Mouse (Mus musculus) megakaryocyte-erythroid progenitor cell, adult 5-6 weeks (primary cell): ENCODE measurements around the gene Pde4c. TPM values are rescaled to one million over a fixed set of nuclear protein-coding genes. Genes with fewer than 3 reads are reported as not detected.

Source experiments
- ATAC-seq: replicated peaks from 2 replicates; pipeline ENCODE4 v1.8.0; 2016; ENCODE audit warnings: mild to moderate bottlenecking, inconsistent platforms; ENCODE audit not compliant: severe bottlenecking, poor library complexity, low FRiP score, low TSS enrichment
- total RNA-seq, 2 experiments: library from RNA; stranded (forward) in 1 of 2; stranded (reverse) in 1 of 2; fragments of 200-1000, 215-1000 nt in 1 of 2; fragments of >200 nt in 1 of 2; fragmentation: Nextera tagmentation in 1 of 2; gene quantifications; 2 replicates each; pipeline ENCODE4 v1.2.3; 2014 to 2017

Pde4c gene
- total RNA-seq, 2 experiments from 2014 or later, result 0.28 TPM; not detected in 1

GRCm38 (mm10) chr8:70696019-70696885, 27.3 kb upstream of the Pde4c start:
- ATAC-seq, result no peak

GRCm38 (mm10) chr8:70696946-70697345, 26.6 kb upstream of the Pde4c start:
- no peak for ATAC-seq

- ATAC-seq, result no peak
Measured at GRCm38 (mm10) chr8:70697366-70698250, 25.9 kb upstream of the Pde4c start.

GRCm38 (mm10) chr8:70698310-70699109, 25.0 kb upstream of the Pde4c start, which contains the start of gene Jund:
Jund (plus strand) TSS chr8:70698949.
- peak; percentile 72 for ATAC-seq

- peak; percentile 6 for ATAC-seq
Measured at GRCm38 (mm10) chr8:70699116-70699833, 24.2 kb upstream of the Pde4c start.

- no peak for ATAC-seq
Measured at GRCm38 (mm10) chr8:70699834-70700554, 23.5 kb upstream of the Pde4c start.

- ATAC-seq, result peak; percentile 9
Measured at GRCm38 (mm10) chr8:70700555-70700922, 23.0 kb upstream of the Pde4c start.

GRCm38 (mm10) chr8:70701048-70701981, 22.2 kb upstream of the Pde4c start:
- ATAC-seq, result 0 out of 2 replicates have a peak, but pooled peaks have one; percentile 0

GRCm38 (mm10) chr8:70701982-70702841, 21.3 kb upstream of the Pde4c start:
- no peak for ATAC-seq

- ATAC-seq, result no peak
Measured at GRCm38 (mm10) chr8:70702842-70703182, 20.7 kb upstream of the Pde4c start.

GRCm38 (mm10) chr8:70703287-70703686, 20.2 kb upstream of the Pde4c start, which contains the start of gene Iqcn:
Iqcn (plus strand) TSS chr8:70703457.
- ATAC-seq, result no peak

- no peak for ATAC-seq
Measured at GRCm38 (mm10) chr8:70708281-70708680, 15.2 kb upstream of the Pde4c start.

- no peak for ATAC-seq
Measured at GRCm38 (mm10) chr8:70709794-70710193, 13.7 kb upstream of the Pde4c start.

GRCm38 (mm10) chr8:70710296-70710695, 13.2 kb upstream of the Pde4c start:
- no peak for ATAC-seq

GRCm38 (mm10) chr8:70711041-70711440, 12.5 kb upstream of the Pde4c start:
- ATAC-seq, result no peak

GRCm38 (mm10) chr8:70713991-70714390, 9.5 kb upstream of the Pde4c start:
- ATAC-seq, result no peak
